Mouse (Mus musculus) liver, adult (tissue): Measurements from ENCODE around the gene Gm45808.

Experiments used
- GATA4 ChIP-seq: IDR thresholded peaks from 2 replicates; pipeline ENCODE4 v1.6.1; 2014; ENCODE audit warnings: mild to moderate bottlenecking, low read length; ENCODE audit not compliant: insufficient replicate concordance

Gm45808 gene

DNA sequence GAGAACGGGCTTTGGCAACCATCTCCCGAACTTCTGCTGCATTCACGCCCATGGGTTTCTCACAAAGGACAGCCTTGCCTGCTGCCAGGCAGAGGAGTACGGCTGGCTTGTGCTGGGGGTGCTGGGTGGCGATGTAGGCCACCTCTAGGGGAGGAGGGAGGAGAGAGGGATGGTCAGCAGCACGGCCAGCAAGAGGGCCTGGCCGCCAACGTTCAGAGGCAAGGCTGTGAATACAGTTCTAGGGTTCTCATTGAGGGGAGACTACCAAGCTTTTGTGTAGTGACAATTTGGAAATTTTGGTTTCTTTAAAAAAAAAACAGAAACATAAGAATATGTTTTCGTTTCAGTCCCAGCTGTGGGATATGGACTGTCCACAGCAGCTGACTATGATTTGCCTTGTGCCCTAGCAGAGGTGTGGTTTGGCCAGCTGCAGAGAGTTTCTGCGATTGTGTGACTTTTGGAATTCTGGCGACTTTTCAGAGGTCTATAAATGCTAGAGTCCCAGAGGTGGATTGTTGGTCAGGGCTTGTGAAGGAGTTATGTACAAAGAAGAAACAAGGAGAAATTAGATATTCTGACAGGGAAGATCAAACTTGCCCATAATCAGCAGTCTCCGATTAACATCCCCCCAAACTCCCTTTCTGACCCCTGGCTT lies at the start of gene Gm45808:
Gene Gm45808, minus strand, starts transcription at position 51 of the 655 bp plus-strand sequence.
- no peak for TF ChIP-seq GATA4

DNA sequence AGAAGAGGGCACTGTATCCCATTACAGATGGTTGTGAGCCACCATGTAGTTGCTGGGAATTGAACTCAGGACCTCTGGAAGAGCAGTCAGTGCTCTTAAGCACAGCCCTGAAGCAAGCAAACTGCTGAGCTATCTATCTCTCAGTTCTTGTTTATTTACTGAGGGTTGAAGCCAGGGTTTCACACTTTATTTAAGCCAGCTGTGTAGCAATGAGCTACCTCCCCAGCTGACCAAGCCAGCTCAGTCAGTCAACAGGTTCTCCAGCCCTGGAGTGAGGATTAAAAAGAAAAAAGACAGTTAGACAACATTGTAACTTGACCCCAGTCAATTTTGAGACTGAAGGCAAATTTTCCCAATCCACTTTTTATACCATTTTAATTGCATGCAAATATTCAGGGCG lies 49.1 kb upstream of the Gm45808 start:
- no peak for TF ChIP-seq GATA4

DNA sequence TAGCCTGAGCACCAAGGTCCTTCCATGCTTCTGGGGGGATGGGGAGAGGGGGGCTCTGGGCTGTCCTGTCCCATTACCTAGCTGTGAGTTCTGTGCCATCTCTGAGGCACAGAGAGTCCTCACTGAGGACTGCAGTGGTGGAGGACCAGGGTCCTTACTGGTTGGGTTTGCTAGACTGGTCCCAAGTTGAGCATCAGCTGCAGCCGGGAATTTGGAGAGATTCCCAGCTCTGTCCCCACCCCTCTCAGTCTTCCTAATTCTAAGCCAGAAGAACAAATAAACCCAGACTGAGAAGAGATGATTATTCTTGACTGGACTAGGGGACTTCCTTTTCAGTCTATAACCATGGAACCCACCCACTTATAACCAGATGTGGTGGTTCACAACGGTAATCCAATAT lies 44.0 kb upstream of the Gm45808 start:
- TF ChIP-seq GATA4: no peak

DNA sequence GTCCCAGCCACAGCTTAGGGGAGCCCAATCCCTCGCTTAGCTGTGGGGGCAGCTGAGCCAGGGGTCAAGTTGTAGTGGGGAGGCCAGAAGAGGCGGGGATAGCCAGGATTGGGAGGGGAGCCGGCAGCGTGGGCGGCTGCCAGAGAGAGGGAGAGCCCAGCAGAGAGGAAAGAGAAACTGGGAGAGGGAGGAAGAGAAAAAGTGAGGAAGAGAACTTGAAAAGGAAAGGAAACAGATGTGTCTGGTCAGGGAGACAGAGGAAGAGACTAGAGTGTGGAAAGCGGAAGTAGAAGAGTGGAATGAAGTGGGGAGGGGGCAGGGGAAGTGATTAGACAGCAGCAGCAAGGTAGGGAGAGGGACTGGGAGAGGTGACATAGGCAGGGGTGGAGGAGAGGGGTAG lies 42.9 kb upstream of the Gm45808 start:
- no peak for TF ChIP-seq GATA4

DNA sequence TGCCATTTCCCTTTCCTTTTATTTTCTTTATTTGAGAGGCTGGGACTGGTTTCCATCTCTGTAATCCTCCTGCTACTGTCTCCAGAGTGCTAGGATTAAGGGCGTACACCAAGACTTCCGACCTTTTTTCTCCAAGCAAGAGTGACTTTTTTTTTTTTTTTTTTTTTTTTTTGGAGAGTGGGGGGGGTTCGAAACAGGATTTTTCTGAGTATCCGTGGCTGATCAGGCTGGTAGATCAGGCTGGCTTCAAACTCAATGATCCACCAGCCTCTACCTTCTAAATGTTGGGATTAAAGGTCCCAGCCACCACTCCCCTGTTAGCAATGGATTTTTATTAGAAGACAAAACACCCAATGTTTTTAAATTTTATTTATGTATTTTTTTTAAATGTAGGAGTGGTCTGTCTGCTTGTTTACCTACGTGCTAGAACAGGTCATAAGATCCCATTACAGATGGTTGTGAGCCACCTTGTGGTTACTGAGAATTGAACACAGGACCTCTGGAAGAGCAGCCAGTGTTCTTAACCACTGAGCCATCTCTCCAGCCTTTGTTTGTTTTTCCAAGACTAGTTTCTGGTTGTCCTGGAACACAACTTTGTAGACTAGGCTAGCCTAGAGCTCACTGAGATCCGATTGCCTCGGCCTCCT lies 40.0 kb upstream of the Gm45808 start:
- no peak for TF ChIP-seq GATA4

DNA sequence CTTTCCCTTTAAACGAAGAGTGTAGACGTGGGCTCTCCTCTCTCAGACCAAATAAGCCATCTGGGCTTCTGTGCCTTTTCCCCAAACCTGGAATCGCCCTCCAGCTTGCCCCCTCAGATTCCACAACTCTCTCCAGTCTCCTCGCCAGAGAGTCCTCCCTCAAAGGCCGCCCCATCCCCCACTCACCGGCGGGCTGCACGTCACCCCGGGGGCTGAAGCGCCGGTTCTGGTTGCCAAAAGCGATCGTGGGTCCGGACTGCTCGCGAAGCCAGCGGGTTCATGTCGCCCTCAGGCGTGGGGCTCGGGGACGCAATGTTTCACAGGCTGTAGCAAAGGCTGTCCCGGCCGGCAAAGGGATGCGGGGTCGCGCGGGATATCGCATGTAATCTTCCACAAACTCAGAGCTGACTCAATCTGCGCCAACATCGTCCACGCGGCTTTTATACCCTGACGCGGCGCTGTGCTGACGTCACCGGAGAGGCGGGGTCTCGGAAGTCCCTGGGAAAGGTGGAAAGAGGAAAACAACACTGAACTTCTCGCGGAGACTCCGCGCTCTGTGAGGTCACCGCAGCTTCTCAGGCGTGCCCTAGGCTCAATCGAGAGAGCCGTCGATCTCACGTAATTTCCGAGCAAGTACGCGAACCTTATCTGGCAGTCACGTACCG lies 39.3 kb upstream of the Gm45808 start, which contains the start of the genes Ppp1r15a and Plekha4:
Gene Ppp1r15a, minus strand, starts transcription at position 460 of the 665 bp plus-strand sequence.
Gene Plekha4, plus strand, starts transcription at position 522 of the 665 bp plus-strand sequence.
- peak; percentile 88; the same call in 1 of the 2 replicates for TF ChIP-seq GATA4

DNA sequence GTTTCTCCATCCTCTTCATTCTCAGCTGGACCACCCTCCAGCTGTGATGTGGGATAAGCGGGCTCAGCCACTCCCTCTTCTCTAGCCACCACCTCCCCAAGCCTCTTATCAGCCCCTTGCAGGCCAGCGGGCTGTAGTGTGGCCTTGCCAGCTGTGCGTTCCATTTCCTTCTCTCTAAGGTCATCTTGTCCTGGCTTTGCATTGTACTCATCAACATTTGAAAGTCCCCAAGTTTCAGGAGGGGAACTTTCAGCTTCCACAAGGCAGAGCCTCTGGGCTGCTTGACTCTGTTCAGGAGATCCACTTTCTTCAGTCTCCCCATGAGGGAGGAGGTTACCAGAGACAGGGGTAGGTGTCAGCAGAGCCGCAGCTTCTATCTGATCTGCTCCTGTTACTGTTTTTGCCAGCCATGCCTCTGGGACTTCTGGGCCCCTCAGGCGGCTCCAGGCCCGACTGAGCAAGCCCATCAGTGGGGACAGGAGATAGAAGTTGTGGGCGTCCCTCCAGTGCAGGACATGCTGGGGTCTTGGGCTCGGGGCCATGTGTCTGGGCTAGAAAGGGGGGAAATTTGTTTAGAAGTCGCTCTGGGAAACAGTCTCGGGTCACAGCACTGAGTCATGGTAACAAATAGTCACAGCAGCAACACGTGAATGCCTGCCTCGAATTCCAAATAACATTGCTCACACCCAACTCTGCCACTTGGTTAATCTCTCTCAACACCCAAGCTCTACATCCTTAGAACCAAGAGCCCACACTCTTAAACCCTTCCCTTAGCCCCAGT lies 38.4 kb upstream of the Gm45808 start:
- peak; percentile 57; the same call in 1 of the 2 replicates for TF ChIP-seq GATA4

DNA sequence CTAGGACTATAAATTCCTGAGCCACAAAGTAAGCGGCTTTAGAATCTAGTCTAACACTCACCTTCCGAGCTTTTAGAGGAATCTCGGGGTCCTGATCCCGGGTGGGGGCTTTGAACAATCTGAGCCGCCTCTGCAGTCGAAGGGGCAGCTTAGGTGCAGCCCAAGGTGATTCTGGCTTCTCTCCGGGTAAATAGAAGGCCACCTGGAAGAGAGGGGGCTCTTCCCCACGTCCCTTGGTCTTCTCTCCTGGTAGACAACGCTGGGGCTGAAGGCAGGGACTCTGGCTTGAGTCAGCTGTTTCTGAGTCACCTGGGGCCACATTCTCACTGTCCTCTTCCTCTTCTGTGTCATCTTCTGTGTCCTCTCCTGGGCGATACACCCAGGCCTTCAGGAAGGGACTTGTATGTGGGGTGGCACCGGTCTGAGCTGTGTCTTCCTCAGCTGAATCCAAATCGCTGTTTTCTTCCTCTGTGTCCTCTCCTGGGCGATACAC lies 37.1 kb upstream of the Gm45808 start:
- TF ChIP-seq GATA4: no peak

DNA sequence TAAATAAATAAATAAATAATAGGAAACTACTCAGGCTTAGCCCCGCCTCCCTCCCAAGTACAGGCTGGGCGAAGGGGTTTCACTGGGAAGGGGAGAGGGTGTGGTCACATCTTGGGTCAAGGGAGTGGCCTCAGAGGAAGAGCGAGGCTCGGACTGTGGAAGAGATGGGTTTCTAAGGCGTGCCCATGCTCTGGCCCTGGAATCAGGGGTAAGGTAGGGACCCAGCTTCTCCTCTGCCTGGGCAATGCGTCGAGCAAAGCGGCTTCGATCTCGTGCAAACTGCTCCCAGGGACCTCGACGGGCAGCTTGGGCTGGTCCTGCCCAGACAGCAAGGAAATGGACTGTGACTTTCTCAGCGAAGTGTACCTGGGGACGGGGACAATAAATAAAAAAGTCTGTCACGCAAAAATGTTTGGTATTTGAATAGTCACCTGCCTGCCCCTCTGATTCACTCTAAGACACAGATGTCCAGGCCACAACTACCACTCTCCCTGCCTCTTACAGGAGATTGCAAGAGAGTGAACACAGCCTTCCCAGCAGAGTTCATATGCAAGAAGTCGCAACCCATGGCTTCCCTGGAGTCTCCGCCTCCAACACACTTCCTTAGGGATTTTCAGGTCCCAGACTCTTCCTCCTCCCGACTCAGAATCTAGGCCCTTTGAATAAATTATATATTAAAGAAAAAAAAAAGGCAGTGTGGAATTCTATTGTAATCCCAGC lies 36.5 kb upstream of the Gm45808 start:
- TF ChIP-seq GATA4: no peak

DNA sequence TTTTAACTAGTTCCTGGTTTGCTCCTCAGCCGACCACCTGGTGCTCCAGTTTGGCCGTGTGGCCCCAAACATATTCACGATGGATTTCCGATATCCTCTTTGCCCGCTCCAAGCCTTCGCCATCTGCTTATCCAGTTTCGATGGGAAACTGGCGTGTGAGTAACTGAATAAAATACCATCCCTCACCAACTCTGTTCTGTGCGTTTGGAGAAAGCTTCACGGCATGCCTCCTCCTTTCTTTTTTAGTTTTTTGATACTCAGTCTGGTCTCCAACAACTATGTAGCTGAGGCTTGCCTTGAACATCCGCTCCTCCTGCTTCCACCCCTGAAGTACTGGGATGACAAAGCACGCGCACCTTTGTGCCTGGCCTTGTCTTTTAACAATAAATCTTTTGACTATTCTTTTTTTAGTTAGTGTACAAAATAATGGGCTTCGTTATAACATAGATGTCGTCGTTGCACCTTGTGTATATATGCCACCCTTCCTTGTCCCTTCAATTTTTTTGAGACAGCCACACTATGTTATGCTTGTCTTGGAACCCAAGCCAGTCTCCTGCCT lies 35.7 kb upstream of the Gm45808 start:
- TF ChIP-seq GATA4: no peak

DNA sequence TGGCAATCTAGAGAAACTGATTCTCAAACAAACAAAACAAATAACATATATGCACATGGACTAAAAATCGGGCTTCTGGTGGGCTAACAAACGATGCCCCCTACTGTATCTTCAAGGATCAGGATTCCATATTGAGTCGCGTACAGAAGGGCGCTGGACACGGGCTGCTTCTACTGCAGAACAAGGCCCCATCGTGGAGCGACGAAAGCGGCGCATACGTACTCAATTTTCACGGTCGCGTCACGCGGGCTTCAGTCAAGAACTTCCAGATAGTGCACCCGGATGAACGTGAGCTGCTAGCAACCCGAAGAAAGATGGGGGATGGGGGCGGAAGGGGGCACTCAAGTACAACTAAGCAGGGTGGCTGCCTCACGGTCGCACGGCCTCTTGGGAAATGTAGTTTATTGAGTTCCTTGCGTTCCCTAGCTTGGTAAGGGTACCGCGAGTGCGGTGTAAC lies 35.1 kb upstream of the Gm45808 start:
- peak; percentile 54; the same call in 1 of the 2 replicates for TF ChIP-seq GATA4

DNA sequence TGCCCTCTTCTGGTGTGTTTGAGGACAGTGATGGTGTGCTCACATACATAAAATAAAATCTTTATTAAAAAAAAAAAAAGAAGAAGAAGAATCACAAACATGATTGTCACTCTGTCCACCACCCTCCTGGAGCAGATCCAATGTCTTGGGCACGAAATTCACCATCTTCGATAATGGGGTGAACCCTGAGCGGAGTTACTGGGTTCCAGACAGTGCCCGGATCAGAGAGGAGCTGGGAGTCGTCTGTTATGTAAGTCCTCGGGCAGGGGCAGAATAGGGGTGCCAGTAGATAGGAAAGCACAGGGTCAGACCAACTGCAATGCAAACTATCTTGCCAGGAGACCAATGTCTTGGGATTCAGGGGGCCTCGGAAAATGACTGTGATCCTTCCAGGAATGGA lies 34.0 kb upstream of the Gm45808 start:
- TF ChIP-seq GATA4: no peak

DNA sequence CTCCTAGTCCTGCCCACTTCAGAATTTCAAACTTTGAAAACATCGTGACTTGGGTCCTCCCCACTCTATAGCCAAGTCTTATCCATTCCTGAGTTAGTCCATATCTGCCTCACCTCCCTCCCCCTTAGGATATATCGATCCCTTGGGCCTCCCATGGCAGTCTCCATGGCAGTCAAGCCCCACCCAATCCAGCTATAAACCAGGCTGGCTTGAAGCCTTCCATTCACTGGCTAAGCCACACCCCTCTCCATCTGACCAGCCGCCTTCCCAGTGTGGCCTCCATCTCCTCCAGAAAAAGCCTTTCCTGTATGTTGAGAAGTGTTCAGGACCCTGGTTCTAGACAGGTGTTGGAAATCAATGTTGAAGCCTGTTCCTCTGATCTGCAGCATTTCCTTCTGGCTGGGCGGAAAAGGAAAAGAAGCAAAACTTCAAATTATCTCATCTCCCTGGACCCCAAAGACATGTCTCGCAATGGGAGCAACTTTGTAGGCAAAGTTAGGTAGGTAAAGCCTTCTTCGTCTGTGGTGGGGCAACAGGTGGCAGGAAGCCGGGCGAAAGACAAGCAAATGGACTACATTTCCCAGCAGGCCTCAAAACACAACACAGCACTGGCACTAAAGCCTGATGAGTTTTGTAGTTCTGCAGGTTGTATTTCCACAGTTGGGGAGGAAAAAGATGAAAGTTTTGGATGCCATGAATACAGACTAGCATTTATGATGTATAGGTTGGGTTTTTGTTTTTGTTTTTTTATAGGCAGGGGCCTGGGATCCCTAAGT lies 32.9 kb upstream of the Gm45808 start:
- TF ChIP-seq GATA4: no peak
